Mouse (Mus musculus): ENCODE results near the gene Olfml2b. TPM values are rescaled to one million over a fixed set of nuclear protein-coding genes. Genes with fewer than 3 reads are reported as not detected.

Olfml2b gene
- polyA plus RNA-seq, 1 experiment, result 1.3 TPM

DNA sequence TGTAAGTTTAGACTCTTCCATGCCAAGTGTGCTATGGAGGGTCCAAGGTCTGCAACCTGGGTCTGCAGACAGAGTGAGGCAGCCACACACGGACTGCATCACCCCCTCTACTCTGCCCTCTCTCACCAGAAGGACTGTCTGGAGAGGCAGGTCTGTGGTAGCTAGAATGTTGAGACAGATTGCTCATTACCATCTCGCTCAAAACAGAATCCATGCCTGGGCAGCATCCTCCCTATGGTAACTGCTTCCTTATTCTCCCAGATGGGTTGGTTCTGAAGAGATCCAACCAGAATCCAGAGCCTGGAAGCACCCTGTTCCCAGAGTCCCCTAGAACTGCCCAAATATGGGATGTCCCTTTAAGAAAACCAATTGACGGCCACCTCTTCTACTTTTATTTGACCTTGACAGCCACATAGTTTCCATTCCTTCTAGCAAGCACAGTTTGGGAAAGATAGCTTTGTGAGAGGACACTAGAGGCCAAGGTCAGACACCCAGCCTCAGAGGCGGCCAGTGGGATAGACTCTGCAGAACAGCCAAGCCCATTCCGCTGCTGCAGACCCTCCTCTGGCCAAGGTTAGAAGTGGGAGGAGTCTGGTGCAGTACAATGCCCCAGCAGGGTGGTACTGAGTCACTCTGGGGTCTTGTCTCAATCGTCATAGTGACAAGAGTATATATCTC, 6.9 kb downstream of the Olfml2b start:
- no peaks in the 10 kb centered on the region for H3K9me3 ChIP-seq (replicated peaks; ENCODE audit: control insufficient read depth, insufficient read depth, low read length, poor library complexity, severe bottlenecking)

GRCm38 (mm10) chr1:170651989-170652740, 7.8 kb downstream of the Olfml2b start:
- Histone ChIP-seq H3K27ac (ENCODE audit: insufficient read depth, low read length) (no peak overlapping the region), H3K36me3 (ENCODE audit: control insufficient read depth, insufficient read depth, low read length, poor library complexity, severe bottlenecking) (no peaks in the 10 kb centered on the region), H3K9me3 (replicated peaks; ENCODE audit: control insufficient read depth, insufficient read depth, low read length, poor library complexity, severe bottlenecking) (no peaks in the 10 kb centered on the region), H3K27me3 (ENCODE audit: control insufficient read depth, insufficient read depth, low read length, poor library complexity, severe bottlenecking) (peaks cover 2% of the 10 kb centered on the region; the same call in 1 of the 2 replicates), H3K4me3 (ENCODE audit: low read depth, low read length) (no peak overlapping the region), H3K4me1 (ENCODE audit: control insufficient read depth, insufficient read depth, low read length) (no peaks in the 10 kb centered on the region), H3K9ac (ENCODE audit: low read depth, poor library complexity, severe bottlenecking) (no peak overlapping the region)
- no peak for TF ChIP-seq EP300 (IDR thresholded peaks at IDR 0.05; ENCODE audit: insufficient read depth, low read depth, low read length)
- no peak for TF ChIP-seq CTCF (IDR thresholded peaks at IDR 0.05; ENCODE audit: low read depth, low read length)
- TF ChIP-seq POLR2A (IDR thresholded peaks at IDR 0.05; ENCODE audit: insufficient read depth, low read length), result no peak

More for the DNA sequence above, 6.9 kb downstream of the Olfml2b start:
- H3K9ac ChIP-seq (ENCODE audit: low read depth, poor library complexity, severe bottlenecking), result no peak overlapping the region
- H3K27me3 ChIP-seq (ENCODE audit: control insufficient read depth, insufficient read depth, low read length, poor library complexity, severe bottlenecking), result peaks cover 2% of the 10 kb centered on the region; the same call in 1 of the 2 replicates
- no peak overlapping the region for H3K4me3 ChIP-seq (ENCODE audit: low read depth, low read length)
- no peak overlapping the region for H3K27ac ChIP-seq (ENCODE audit: insufficient read depth, low read length)
- H3K4me1 ChIP-seq (ENCODE audit: control insufficient read depth, insufficient read depth, low read length), result no peaks in the 10 kb centered on the region
- no peaks in the 10 kb centered on the region for H3K36me3 ChIP-seq (ENCODE audit: control insufficient read depth, insufficient read depth, low read length, poor library complexity, severe bottlenecking)
- TF ChIP-seq EP300 (IDR thresholded peaks at IDR 0.05; ENCODE audit: insufficient read depth, low read depth, low read length) (0 out of 2 replicates have a peak, but pooled peaks have one; percentile 18), CTCF (IDR thresholded peaks at IDR 0.05; ENCODE audit: low read depth, low read length) (no peak)

GRCm38 (mm10) chr1:170655280-170655917, 11.1 kb downstream of the Olfml2b start:
- Histone ChIP-seq H3K4me3 (ENCODE audit: low read depth, low read length) (no peak overlapping the region), H3K36me3 (ENCODE audit: control insufficient read depth, insufficient read depth, low read length, poor library complexity, severe bottlenecking) (no peaks in the 10 kb centered on the region), H3K9ac (ENCODE audit: low read depth, poor library complexity, severe bottlenecking) (no peak overlapping the region), H3K27me3 (ENCODE audit: control insufficient read depth, insufficient read depth, low read length, poor library complexity, severe bottlenecking) (no peaks in the 10 kb centered on the region), H3K4me1 (ENCODE audit: control insufficient read depth, insufficient read depth, low read length) (no peaks in the 10 kb centered on the region), H3K27ac (ENCODE audit: insufficient read depth, low read length) (no peak overlapping the region), H3K9me3 (replicated peaks; ENCODE audit: control insufficient read depth, insufficient read depth, low read length, poor library complexity, severe bottlenecking) (no peaks in the 10 kb centered on the region)
- TF ChIP-seq POLR2A (IDR thresholded peaks at IDR 0.05; ENCODE audit: insufficient read depth, low read length), result no peak
- no peak for TF ChIP-seq EP300 (IDR thresholded peaks at IDR 0.05; ENCODE audit: insufficient read depth, low read depth, low read length)
- TF ChIP-seq CTCF (IDR thresholded peaks at IDR 0.05; ENCODE audit: low read depth, low read length), result no peak

DNA sequence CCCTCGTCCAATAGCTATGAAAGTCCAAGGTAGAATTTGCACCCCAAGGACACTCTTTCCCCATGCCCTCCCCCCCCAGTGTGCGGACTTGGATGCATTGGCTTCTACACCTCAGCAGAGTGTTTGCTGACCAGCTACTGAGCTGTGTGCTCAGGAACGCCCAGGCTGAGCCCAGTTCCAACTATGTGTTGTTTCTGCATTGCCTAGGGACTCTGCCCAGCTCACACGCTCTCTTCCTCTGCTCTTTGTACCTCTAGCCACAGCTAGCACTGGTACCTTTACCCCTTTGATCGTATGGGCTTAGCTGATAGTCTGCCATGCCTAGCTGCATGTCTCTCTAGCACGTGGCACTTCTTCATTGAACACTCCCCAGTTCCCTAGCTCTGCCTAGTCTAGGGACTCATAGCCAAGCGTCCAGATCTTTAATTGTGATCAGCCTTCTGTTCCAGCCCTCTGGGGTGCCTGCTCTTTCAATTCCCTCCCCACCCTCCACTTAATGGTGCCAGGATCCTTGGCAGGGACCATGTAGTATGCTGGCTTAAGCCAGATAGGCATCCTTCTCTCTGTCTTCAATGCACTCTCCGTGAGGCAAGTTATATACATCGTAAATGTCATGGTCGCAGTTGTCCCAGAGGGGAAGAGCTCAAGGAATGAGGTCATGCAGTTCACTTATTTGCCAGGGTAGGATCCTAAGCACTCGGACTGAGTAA, 12.3 kb downstream of the Olfml2b start:
- Histone ChIP-seq H3K4me1 (ENCODE audit: control insufficient read depth, insufficient read depth, low read length) (no peaks in the 10 kb centered on the region), H3K4me3 (ENCODE audit: low read depth, low read length) (no peak overlapping the region), H3K9ac (ENCODE audit: low read depth, poor library complexity, severe bottlenecking) (no peak overlapping the region), H3K27ac (ENCODE audit: insufficient read depth, low read length) (no peak overlapping the region), H3K36me3 (ENCODE audit: control insufficient read depth, insufficient read depth, low read length, poor library complexity, severe bottlenecking) (no peaks in the 10 kb centered on the region), H3K27me3 (ENCODE audit: control insufficient read depth, insufficient read depth, low read length, poor library complexity, severe bottlenecking) (no peaks in the 10 kb centered on the region), H3K9me3 (replicated peaks; ENCODE audit: control insufficient read depth, insufficient read depth, low read length, poor library complexity, severe bottlenecking) (no peaks in the 10 kb centered on the region)
- no peak for TF ChIP-seq CTCF (IDR thresholded peaks at IDR 0.05; ENCODE audit: low read depth, low read length)
- no peak for TF ChIP-seq EP300 (IDR thresholded peaks at IDR 0.05; ENCODE audit: insufficient read depth, low read depth, low read length)
- no peak for TF ChIP-seq POLR2A (IDR thresholded peaks at IDR 0.05; ENCODE audit: insufficient read depth, low read length)

DNA sequence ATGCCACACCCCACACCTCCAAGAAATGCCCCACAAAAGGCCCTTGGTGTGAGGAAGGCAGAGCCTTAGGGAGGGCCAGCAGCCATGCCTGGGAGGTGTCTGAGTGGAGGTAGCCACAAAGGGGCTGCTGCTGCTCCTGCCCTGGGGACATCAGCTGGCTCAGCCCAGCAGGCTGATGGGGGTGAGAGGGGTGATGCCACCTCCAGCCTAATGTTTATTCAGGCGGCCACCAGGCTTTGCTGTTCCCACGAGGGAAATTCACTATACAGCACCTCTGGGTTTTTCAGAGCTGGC, 12.8 kb downstream of the Olfml2b start:
- Histone ChIP-seq H3K4me1 (ENCODE audit: control insufficient read depth, insufficient read depth, low read length) (no peaks in the 10 kb centered on the region), H3K4me3 (ENCODE audit: low read depth, low read length) (no peak overlapping the region), H3K9ac (ENCODE audit: low read depth, poor library complexity, severe bottlenecking) (no peak overlapping the region), H3K27me3 (ENCODE audit: control insufficient read depth, insufficient read depth, low read length, poor library complexity, severe bottlenecking) (no peaks in the 10 kb centered on the region), H3K9me3 (replicated peaks; ENCODE audit: control insufficient read depth, insufficient read depth, low read length, poor library complexity, severe bottlenecking) (no peaks in the 10 kb centered on the region), H3K27ac (ENCODE audit: insufficient read depth, low read length) (no peak overlapping the region), H3K36me3 (ENCODE audit: control insufficient read depth, insufficient read depth, low read length, poor library complexity, severe bottlenecking) (no peaks in the 10 kb centered on the region)
- no peak for TF ChIP-seq EP300 (IDR thresholded peaks at IDR 0.05; ENCODE audit: insufficient read depth, low read depth, low read length)
- TF ChIP-seq POLR2A (IDR thresholded peaks at IDR 0.05; ENCODE audit: insufficient read depth, low read length), result no peak
- no peak for TF ChIP-seq CTCF (IDR thresholded peaks at IDR 0.05; ENCODE audit: low read depth, low read length)
